Mouse (Mus musculus) right cerebral cortex, postnatal 14 days (tissue): ENCODE measurements around the gene Unc13a.

Experiments used
- DNase-seq: peaks from one replicate; pipeline ENCODE4 v3.0.0; 2022

Unc13a gene

DNA sequence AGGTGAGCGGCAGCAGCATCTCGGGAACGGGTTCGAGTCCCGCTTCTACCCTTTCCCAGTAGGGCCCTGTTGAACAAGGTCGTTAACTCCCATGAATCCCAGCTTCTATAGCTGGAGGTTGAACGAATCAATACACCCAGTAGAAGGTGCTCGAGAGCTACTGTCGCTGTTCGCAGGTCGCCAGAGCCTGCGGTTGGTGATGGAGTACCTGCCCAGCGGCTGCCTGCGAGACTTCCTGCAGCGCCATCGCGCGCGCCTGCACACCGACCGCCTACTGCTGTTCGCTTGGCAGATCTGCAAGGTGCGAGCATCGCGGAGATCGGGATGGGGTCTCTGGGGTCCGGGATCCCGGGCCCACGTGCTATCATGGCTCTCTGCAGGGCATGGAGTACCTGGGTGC lies 14.0 kb upstream of the Unc13a start:
- DNase-seq, result no peak

- no peak for DNase-seq
Measured at GRCm38 (mm10) chr8:71684701-71685100, 13.1 kb upstream of the Unc13a start.

DNA sequence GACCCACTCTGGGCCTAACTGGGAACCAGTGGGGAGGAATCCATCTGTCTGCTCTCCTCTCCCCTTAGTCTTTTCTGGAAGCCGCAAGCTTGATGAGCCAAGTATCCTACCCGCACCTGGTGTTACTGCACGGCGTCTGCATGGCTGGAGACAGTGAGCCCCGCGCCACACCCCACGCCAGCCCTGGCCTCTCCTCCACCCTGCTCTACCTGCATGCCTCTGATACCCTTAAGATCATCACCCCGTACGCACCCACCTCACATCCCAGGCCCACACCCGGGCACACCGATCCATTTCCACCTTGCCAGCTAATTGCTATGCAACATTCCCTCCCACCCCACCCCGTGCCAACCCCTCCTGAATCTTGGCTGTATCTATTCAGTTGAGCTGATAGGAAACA lies 11.3 kb upstream of the Unc13a start:
- DNase-seq, result no peak

- no peak for DNase-seq
Measured at GRCm38 (mm10) chr8:71681369-71681915, 9.9 kb upstream of the Unc13a start.

- DNase-seq, result no peak
Measured at GRCm38 (mm10) chr8:71680471-71680870, 8.9 kb upstream of the Unc13a start.

GRCm38 (mm10) chr8:71679550-71680168 lies 8.1 kb upstream of the Unc13a start:
- no peak for DNase-seq

GRCm38 (mm10) chr8:71679116-71679515 lies 7.6 kb upstream of the Unc13a start:
- DNase-seq, result no peak

- no peak for DNase-seq
Measured at GRCm38 (mm10) chr8:71678216-71678615, 6.7 kb upstream of the Unc13a start.

DNA sequence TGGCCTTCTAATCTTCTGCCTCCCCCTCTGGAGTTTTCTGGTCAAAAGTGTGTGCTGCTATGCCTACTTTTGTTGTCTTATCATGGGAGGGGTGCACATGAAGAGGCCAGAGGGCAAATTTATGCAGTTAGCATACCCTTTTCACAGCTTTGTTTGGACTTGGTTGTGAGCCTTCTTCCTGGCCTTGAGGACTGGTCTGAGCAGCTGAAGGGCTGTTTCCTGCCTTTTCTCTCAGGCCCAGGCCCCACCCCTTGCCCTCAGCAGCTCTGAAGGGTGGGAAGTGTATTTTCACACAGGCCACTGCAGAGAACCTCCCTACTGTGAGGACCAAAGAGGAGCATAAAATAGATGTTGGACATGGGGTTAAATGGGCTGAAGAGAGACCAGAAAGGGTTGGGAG lies 6.0 kb upstream of the Unc13a start:
- no peak for DNase-seq

- DNase-seq, result no peak
Measured at GRCm38 (mm10) chr8:71676803-71677202, 5.2 kb upstream of the Unc13a start.

- DNase-seq, result peak; percentile 53
Measured at GRCm38 (mm10) chr8:71676020-71676741, 4.6 kb upstream of the Unc13a start, which contains the start of gene Jak3. Jak3 (plus strand) TSS chr8:71676296.

- DNase-seq, result no peak
Measured at GRCm38 (mm10) chr8:71675456-71676019, 4.0 kb upstream of the Unc13a start.

DNA sequence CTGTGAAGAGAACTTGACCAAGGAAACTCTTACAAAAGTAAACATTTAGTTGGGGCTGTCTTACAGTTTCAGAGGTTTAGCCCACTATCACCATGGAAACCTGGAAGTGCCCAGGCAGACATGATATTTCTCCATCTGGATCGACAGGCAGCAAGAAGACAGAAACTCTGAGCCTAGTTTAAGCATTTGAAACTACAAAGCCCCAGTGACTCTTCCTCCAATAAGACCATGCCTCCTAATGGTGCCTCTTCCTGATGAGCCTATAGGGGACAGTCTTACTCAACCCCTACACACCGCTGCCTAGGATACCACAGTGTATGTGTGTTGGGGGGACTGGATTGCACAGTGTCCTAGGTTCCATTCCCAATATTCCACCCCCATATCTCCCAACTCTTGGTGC lies 2.5 kb upstream of the Unc13a start:
- no peak for DNase-seq

GRCm38 (mm10) chr8:71672168-71672735 lies 695 bp upstream of the Unc13a start:
- no peak for DNase-seq

DNA sequence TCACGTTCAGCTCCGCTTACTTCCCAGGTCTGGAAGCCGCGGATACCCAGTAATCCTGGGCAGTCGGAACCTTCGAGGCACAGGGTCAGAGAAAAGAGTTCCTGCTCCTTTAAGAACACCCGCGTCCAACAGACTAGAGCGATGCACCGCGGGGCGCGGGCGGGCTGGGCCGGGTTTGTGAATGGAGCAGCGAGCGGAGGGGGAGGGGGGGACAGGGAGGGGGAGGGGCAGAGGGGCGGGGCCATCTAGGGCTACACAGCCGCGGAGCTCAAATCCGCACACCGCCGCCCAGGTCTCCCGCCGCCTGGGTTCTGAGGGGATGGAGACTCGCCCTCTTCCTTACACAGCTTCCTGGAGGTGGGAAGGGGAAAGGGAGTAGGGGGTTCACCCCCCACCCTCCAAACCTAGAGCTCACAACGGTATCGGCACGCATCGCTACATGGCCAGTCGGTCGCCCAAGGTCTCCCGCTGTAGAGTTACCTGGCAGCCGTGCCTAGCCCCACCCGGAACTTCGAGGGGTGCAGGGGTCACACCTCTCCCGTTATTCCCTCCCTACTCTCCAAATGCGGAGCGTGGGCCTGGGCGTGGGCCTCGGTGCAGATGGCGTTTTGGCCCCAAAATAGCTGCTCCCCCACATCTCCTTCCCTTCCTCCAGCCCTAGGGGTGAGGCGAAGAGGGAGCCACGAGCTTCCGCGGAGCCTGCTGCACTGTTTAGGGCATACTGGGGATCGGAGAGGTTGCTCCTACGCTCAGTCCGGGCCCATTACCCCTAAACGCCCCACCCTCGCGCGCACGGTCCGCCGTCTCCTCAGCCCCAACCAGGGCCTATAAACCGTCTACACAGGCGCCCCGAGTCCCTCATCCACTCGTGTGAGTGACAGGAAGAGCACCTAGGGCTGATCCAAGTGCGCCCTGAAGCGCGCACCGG lies 672 bp downstream of the Unc13a start:
- DNase-seq, result peak; percentile 77

GRCm38 (mm10) chr8:71670198-71670597 lies 1.4 kb downstream of the Unc13a start:
- DNase-seq, result no peak

- peak; percentile 52 for DNase-seq
Measured at GRCm38 (mm10) chr8:71668220-71668975, 3.2 kb downstream of the Unc13a start.

DNA sequence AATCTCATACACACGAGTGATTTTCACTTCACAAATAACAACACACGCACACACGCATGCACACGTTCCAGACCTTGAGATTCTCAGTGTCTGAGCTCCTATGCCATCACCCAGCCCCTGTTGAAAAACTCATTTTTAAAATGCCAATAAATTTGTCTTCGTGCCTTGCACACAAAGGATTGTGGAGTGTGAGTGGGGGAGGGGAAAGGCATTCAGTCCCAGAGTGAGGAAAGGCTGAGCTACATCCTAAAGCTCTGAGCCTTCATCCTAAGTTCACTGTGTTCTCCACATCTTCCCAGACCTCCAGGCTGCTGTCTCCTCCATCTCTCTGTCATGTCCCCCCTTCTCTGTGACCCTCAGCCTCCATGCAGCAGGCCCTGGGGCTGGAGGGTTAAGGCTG lies 4.3 kb downstream of the Unc13a start:
- DNase-seq, result no peak

- no peak for DNase-seq
Measured at GRCm38 (mm10) chr8:71666855-71667254, 4.7 kb downstream of the Unc13a start.

DNA sequence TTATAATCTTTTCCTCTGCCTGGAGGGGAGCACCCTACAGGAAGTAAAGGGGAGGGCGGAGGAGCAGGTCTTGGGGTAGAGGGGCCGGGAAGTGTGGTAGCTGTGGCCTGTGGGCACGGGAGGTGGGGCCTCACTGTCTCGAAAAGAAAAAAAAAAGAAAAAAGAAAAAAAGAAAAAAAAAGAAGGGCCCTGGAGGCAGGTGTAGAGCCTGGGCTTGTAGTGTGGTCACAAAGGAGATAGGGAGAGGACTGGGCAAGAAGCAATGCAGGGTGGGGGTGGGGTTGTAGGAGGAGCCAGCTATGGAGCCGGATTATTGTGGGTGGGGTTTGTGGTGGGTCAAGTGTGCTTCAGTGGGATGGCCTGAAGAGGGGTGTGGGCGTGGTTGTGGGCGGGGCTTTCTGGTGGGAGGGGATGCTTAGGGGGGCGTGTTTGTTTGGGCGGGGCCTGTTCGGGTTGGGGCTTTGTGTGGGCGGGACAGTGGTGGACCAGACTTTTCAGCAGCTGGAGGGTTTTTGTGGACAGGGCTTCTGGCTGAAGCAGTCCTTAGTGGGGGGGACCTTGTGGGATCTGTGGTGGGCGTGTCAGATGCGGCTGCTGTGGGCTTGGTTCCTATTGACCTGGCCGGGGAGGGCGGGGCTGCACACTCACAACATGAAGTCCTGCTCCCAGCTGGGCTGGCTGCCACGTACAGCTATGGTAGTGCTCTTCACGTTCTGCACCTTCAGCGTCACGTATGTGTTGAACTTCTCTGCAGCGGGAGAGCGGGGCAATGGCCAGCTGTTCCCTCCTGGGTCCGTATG lies 6.0 kb downstream of the Unc13a start:
- no peak for DNase-seq
